Mouse (Mus musculus) kidney, adult 2 months (tissue): ENCODE measurements at regions not wholly inside any gene's neighbourhood (a gene's known extent, or its start where the extent isn't known, plus 50 kb on each side); places are given as distances from the start of the nearest gene placed in this dataset.

ENCODE experiments used
- CTCF ChIP-seq: fragments of 200-500 bp; conservative IDR thresholded peaks from 2 replicates; pipeline ENCODE4 v1.5.1; 2011; ENCODE audit warnings: low read depth, mild to moderate bottlenecking, control low read depth, low read length, moderate library complexity, mixed read lengths; ENCODE audit not compliant: insufficient read depth, insufficient read length
- POLR2A ChIP-seq: fragments of 200-500 bp; IDR thresholded peaks from one replicate; pipeline ENCODE4 v1.6.1; 2011; ENCODE audit warnings: low read depth, low read length, control low read depth

- TF ChIP-seq POLR2A (no peak), CTCF (no peak)
These were observed 172.0 kb downstream of the Ajap1 start for GRCm38 (mm10) chr4:153310641-153311040.
